In the genomic region with DNA sequence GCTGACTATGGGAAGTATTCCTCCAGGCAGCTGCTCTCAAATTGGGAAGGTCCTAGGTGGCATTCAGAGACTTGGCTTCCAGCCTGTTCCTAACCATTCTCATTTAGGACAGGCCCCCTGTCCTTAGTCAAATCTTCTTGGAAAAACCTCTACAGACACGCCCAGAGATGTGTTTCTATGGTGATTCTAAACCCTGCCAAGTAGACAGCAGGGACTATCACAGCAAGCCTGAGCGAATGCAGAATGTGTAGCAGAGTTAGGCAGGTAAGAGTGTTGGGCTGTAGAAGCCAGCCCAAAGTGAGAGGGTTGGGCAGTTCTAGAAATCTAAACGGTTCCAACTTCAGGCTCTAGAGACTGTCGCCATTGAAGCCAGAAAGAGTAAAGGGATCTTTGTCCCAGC, we compare ENCODE assay signal across 16 mouse cellular contexts.
"Had no signal": no experiment of that assay in that cellular context is flagged by ENCODE, and none has a peak within 500 bp of the region (broad histone marks: within the 10 kb centered on the region; RNA-seq: fewer than 3 reads in every experiment).

No protein-coding gene starts in this region.

- H3K4me3 ChIP-seq: limb, embryonic 15.5 days; liver, embryonic 13.5 days; lung, embryonic 15.5 days; midbrain, embryonic 12.5 days; neural tube, embryonic 13.5 days had no signal

- H3K9me3 ChIP-seq: limb, embryonic 15.5 days; liver, embryonic 13.5 days; lung, embryonic 15.5 days; midbrain, embryonic 12.5 days; neural tube, embryonic 13.5 days had no signal

- H3K36me3 ChIP-seq: limb, embryonic 15.5 days; liver, embryonic 13.5 days; lung, embryonic 15.5 days had no signal

- DNase-seq: kidney, postnatal 10 days; layer of hippocampus, postnatal 36 days; liver, embryonic 13.5 days; liver, postnatal 0 days; lung, postnatal 14 days; retina, postnatal 1 day; right cerebral cortex, postnatal 4 days; spleen, adult 18-20 months; thymus, adult 18-20 months; thymus, postnatal 25 days had no signal

- H3K4me2 ChIP-seq: limb, embryonic 15.5 days; liver, embryonic 13.5 days; lung, embryonic 15.5 days; midbrain, embryonic 12.5 days; neural tube, embryonic 13.5 days had no signal

- H3K27me3 ChIP-seq: limb, embryonic 15.5 days; liver, embryonic 13.5 days; lung, embryonic 15.5 days; midbrain, embryonic 12.5 days; neural tube, embryonic 13.5 days had no signal

- H3K4me1 ChIP-seq: liver, embryonic 13.5 days; lung, embryonic 15.5 days had no signal

- H3K9ac ChIP-seq: limb, embryonic 15.5 days; liver, embryonic 13.5 days; liver, postnatal 0 days; lung, embryonic 15.5 days; midbrain, embryonic 12.5 days; neural tube, embryonic 13.5 days had no signal

- H3K27ac ChIP-seq: limb, embryonic 15.5 days; liver, embryonic 13.5 days; lung, embryonic 15.5 days; macrophage; midbrain, embryonic 12.5 days; neural tube, embryonic 13.5 days had no signal

- ATAC-seq: liver, postnatal 0 days; midbrain, embryonic 16.5 days had no signal
